Mouse (Mus musculus) kidney, embryonic 14.5 days (tissue): Measurements from ENCODE around the gene Fam234a. TPM values are rescaled to one million over a fixed set of nuclear protein-coding genes. Genes with fewer than 3 reads are reported as not detected.
"Not testable (repeated sequence)": the region's sequence is repeated elsewhere in the genome, so short reads cannot be mapped to it uniquely, and the experiment has no call there.

ENCODE experiments used
- ATAC-seq: fragments of 200-750 bp; cut with Nextera tagmentation; 2 replicates; pipeline ENCODE4 v1.8.0; 2017; ENCODE audit warnings: moderate number of reproducible peaks, mild to moderate bottlenecking, moderate TSS enrichment, moderate library complexity; ENCODE audit not compliant: low FRiP score, low TSS enrichment
- H3K27ac ChIP-seq: fragments of 300-500 bp; sonication (generic); 2 replicates; pipeline ENCODE4 v1.5.1; 2014; ENCODE audit warnings: low read depth, mild to moderate bottlenecking, low read length, moderate library complexity, mixed read lengths
- H3K27me3 ChIP-seq: fragments of 300-500 bp; sonication (generic); 2 replicates; pipeline ENCODE4 v1.6.1; 2014; ENCODE audit warnings: mild to moderate bottlenecking, low read length; ENCODE audit not compliant: control insufficient read depth, insufficient read depth
- H3K36me3 ChIP-seq: fragments of 300-500 bp; sonication (generic); 2 replicates; pipeline ENCODE4 v1.6.1; 2014; ENCODE audit warnings: low read length, mixed read lengths; ENCODE audit not compliant: control insufficient read depth, insufficient read depth
- H3K4me1 ChIP-seq: fragments of 300-500 bp; sonication (generic); 2 replicates; pipeline ENCODE4 v1.6.1; 2014; ENCODE audit warnings: low read length, mixed read lengths; ENCODE audit not compliant: control insufficient read depth, insufficient read depth
- H3K4me2 ChIP-seq: fragments of 300-500 bp; sonication (generic); replicated peaks from 2 replicates; pipeline ENCODE4 v1.6.1; 2014; ENCODE audit warnings: low read depth, mild to moderate bottlenecking, low read length
- H3K4me3 ChIP-seq: fragments of 300-500 bp; sonication (generic); 2 replicates; pipeline ENCODE4 v1.5.1; 2014; ENCODE audit warnings: mild to moderate bottlenecking, low read length
- H3K9ac ChIP-seq: fragments of 300-500 bp; sonication (generic); 2 replicates; pipeline ENCODE4 v1.6.1; 2014; ENCODE audit warnings: low read depth, mild to moderate bottlenecking, low read length, moderate library complexity
- H3K9me3 ChIP-seq: fragments of 300-500 bp; sonication (generic); 2 replicates; pipeline ENCODE4 v1.6.1; 2016; ENCODE audit warnings: low read length; ENCODE audit not compliant: control insufficient read depth
- WGBS: fragments of 180-500 bp; shearing (Covaris S2); extraction: QIAGEN DNeasy Blood & Tissue Kit; methylation state at CpG from one replicate; pipeline ENCODE4 v1.1.7; 2014; 5-methylcytosine and 5-hydroxymethylcytosine counted together
- polyA plus RNA-seq: library from polyadenylated mRNA; unstranded; fragments of >200 nt; fragmentation: Nextera tagmentation; extraction: Ambion mirVana; gene quantifications from 2 replicates; pipeline ENCODE4 v1.2.1, GENCODE M21; 2014

The Fam234a gene
- polyA plus RNA-seq, 1 experiment from 2014 or later: 40.4 TPM

GRCm38 (mm10) chr17:26198892-26199291 lies 45.1 kb downstream of the Fam234a start, which contains the start of gene Pdia2:
Gene Pdia2, minus strand, starts transcription at chr17:26199087.
- 80% methylated on average over 4 of the region's 4 CpGs for WGBS
- Histone ChIP-seq H3K36me3 (peaks cover 31% of the 10 kb centered on the region), H3K4me3 (no peak within 1 kb of the TSS), H3K9me3 (no peaks in the 10 kb centered on the region), H3K4me1 (peaks cover 8% of the 10 kb centered on the region), H3K4me2 (no peak within 1 kb of the TSS), H3K27ac (no peak within 1 kb of the TSS), H3K9ac (no peak within 1 kb of the TSS), H3K27me3 (peaks cover 38% of the 10 kb centered on the region)
- ATAC-seq: no peak

GRCm38 (mm10) chr17:26192481-26193190 lies 51.4 kb downstream of the Fam234a start:
- 95% methylated on average over 15 of the region's 15 CpGs for WGBS

GRCm38 (mm10) chr17:26191486-26191885 lies 52.6 kb downstream of the Fam234a start:
- 92% methylated on average over 7 of the region's 7 CpGs for WGBS
- H3K36me3 ChIP-seq: peaks cover 91% of the 10 kb centered on the region
- H3K27me3 ChIP-seq, H3K9me3 ChIP-seq, ATAC-seq, H3K4me3 ChIP-seq, H3K4me1 ChIP-seq, H3K27ac ChIP-seq, H3K4me2 ChIP-seq, H3K9ac ChIP-seq: not testable (repeated sequence)

More at GRCm38 (mm10) chr17:26192481-26193190, 51.4 kb downstream of the Fam234a start:
- no peaks in the 10 kb centered on the region for H3K27me3 ChIP-seq
- H3K27ac ChIP-seq: no peak overlapping the region
- ATAC-seq: no peak
- peaks cover 89% of the 10 kb centered on the region for H3K36me3 ChIP-seq
- no peaks in the 10 kb centered on the region for H3K9me3 ChIP-seq
- no peak overlapping the region for H3K4me3 ChIP-seq
- no peaks in the 10 kb centered on the region for H3K4me1 ChIP-seq
- no peak overlapping the region for H3K9ac ChIP-seq
- no peak overlapping the region for H3K4me2 ChIP-seq

- Histone ChIP-seq H3K4me1 (no peaks in the 10 kb centered on the region), H3K9me3 (no peaks in the 10 kb centered on the region), H3K36me3 (peaks cover 92% of the 10 kb centered on the region), H3K27ac (no peak overlapping the region), H3K9ac (no peak overlapping the region), H3K4me2 (no peak overlapping the region), H3K4me3 (no peak overlapping the region), H3K27me3 (no peaks in the 10 kb centered on the region)
- 97% methylated on average over 11 of the region's 11 CpGs for WGBS
- ATAC-seq: no peak
These were observed 55.8 kb downstream of the Fam234a start for GRCm38 (mm10) chr17:26188091-26188805.

- Histone ChIP-seq H3K9me3 (no peaks in the 10 kb centered on the region), H3K9ac (no peak overlapping the region), H3K4me1 (no peaks in the 10 kb centered on the region), H3K36me3 (peaks cover 91% of the 10 kb centered on the region), H3K27ac (no peak overlapping the region), H3K4me2 (no peak overlapping the region), H3K4me3 (no peak overlapping the region), H3K27me3 (no peaks in the 10 kb centered on the region)
- 95% methylated on average over 5 of the region's 5 CpGs for WGBS
- no peak for ATAC-seq
These were observed 56.5 kb downstream of the Fam234a start for GRCm38 (mm10) chr17:26187592-26187991.

GRCm38 (mm10) chr17:26181179-26181578 lies 62.9 kb downstream of the Fam234a start:
- Histone ChIP-seq H3K27ac (no peak overlapping the region), H3K27me3 (no peaks in the 10 kb centered on the region), H3K4me1 (no peaks in the 10 kb centered on the region), H3K4me3 (no peak overlapping the region), H3K36me3 (peaks cover 40% of the 10 kb centered on the region), H3K9ac (no peak overlapping the region), H3K4me2 (no peak overlapping the region), H3K9me3 (no peaks in the 10 kb centered on the region)
- 93% methylated on average over 3 of the region's 3 CpGs for WGBS
- no peak for ATAC-seq

- no peak overlapping the region for H3K9ac ChIP-seq
- no peak overlapping the region for H3K27ac ChIP-seq
- H3K27me3 ChIP-seq: no peaks in the 10 kb centered on the region
- no peak overlapping the region for H3K4me2 ChIP-seq
- H3K36me3 ChIP-seq: peaks cover 33% of the 10 kb centered on the region
- no peak overlapping the region for H3K4me3 ChIP-seq
- no peaks in the 10 kb centered on the region for H3K9me3 ChIP-seq
- ATAC-seq: no peak
- no peaks in the 10 kb centered on the region for H3K4me1 ChIP-seq
These were observed 65.4 kb downstream of the Fam234a start for GRCm38 (mm10) chr17:26178611-26179010.

GRCm38 (mm10) chr17:26175248-26175647 lies 68.8 kb downstream of the Fam234a start:
- H3K9me3 ChIP-seq, H3K27me3 ChIP-seq, H3K4me1 ChIP-seq, H3K4me2 ChIP-seq, H3K9ac ChIP-seq, H3K4me3 ChIP-seq, H3K27ac ChIP-seq, ATAC-seq: not testable (repeated sequence)
- H3K36me3 ChIP-seq: peaks cover 23% of the 10 kb centered on the region; the same call in 1 of the 2 replicates
- WGBS: 84% methylated on average over 2 of the region's 2 CpGs

GRCm38 (mm10) chr17:26168039-26168438 lies 76.0 kb downstream of the Fam234a start:
- 89% methylated on average over 2 of the region's 2 CpGs for WGBS
- Histone ChIP-seq H3K36me3 (peaks cover 4% of the 10 kb centered on the region; the same call in 1 of the 2 replicates), H3K9me3 (no peaks in the 10 kb centered on the region), H3K9ac (no peak overlapping the region), H3K4me2 (no peak overlapping the region), H3K27me3 (no peaks in the 10 kb centered on the region), H3K27ac (no peak overlapping the region), H3K4me1 (no peaks in the 10 kb centered on the region), H3K4me3 (no peak overlapping the region)
- no peak for ATAC-seq
